Comparison of ENCODE assay signal across 32 mouse cellular contexts in the genomic region with DNA sequence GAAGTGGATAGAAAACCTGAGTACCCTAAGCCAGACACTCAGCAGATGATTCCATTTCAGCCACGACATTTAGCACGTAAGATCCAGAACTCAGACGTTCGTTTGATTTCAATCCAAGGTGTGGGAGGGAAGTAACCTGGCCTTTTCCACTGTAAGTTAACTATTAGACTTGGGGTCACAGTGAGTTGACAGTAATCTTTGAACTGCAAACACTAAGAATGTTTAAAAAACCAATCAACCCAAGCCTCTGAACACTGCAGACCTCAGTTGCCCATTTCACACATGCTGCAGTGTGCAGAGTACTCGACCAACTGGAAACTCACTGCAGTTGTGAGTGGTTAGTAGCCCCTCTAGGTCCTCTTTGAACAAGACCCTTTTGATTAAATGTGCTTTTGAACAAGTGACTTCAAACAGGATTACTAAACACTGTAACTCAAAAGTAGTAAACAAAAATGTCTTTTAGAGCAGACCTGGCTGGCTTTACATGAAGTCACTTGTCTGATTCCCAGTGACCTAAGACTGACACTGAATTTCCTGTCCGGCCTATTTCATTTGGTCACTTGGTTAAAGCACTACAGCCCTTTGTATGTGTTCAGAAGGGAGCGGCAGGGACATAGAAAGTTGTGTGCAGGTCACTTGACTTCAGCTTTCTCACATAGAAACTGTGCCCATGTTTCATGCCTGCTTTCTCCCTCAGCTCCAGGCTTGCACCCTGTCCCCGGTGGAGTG. TPM values are rescaled to one million over a fixed set of nuclear protein-coding genes. Genes with fewer than 3 reads are reported as not detected.
DNase-seq lines count a peak whose midpoint lies in the region; ATAC-seq and TF ChIP-seq lines count a peak whose summit lies in the region.
"Had no signal": no experiment of that assay in that cellular context is flagged by ENCODE, and none has a peak within 500 bp of the region (broad histone marks: within the 10 kb centered on the region; RNA-seq: fewer than 3 reads in every experiment).

No protein-coding gene starts in this region.

- no peak for TF ChIP-seq CTCF in kidney, postnatal 0 days (IDR thresholded peaks at IDR 0.05; ENCODE audit: low read depth)

- no peaks in the 10 kb centered on the region for H3K27me3 ChIP-seq in midbrain, embryonic 10.5 days (ENCODE audit: low read depth, poor library complexity, severe bottlenecking)
- no peaks in the 10 kb centered on the region for H3K27me3 ChIP-seq in midbrain, embryonic 11.5 days (ENCODE audit: control insufficient read depth, insufficient read depth, low read length)
- H3K27me3 ChIP-seq in kidney, postnatal 0 days (ENCODE audit: insufficient read depth, low read length), result no peaks in the 10 kb centered on the region
- H3K27me3 ChIP-seq in liver, embryonic 15.5 days, result no peaks in the 10 kb centered on the region
- H3K27me3 ChIP-seq: hindbrain, embryonic 13.5 days; neural tube, embryonic 12.5 days; Patski had no signal

- no peaks in the 10 kb centered on the region for H3K9me3 ChIP-seq in midbrain, embryonic 10.5 days (replicated peaks)
- H3K9me3 ChIP-seq in midbrain, embryonic 11.5 days (ENCODE audit: control insufficient read depth, low read length), result no peaks in the 10 kb centered on the region
- no peaks in the 10 kb centered on the region for H3K9me3 ChIP-seq in kidney, postnatal 0 days (replicated peaks; ENCODE audit: low read length)
- no peaks in the 10 kb centered on the region for H3K9me3 ChIP-seq in liver, embryonic 15.5 days (replicated peaks)
- H3K9me3 ChIP-seq: hindbrain, embryonic 13.5 days; neural tube, embryonic 12.5 days had no signal

- ATAC-seq in midbrain, embryonic 11.5 days (ENCODE audit: low FRiP score), result no peak
- peak; percentile 73 for ATAC-seq in kidney, postnatal 0 days (replicated peaks; ENCODE audit: low FRiP score, low read depth)
- peak; percentile 81 for ATAC-seq in liver, embryonic 15.5 days (ENCODE audit: insufficient read depth)
- ATAC-seq in erythroid progenitor cell, adult 5-6 weeks (replicated peaks; ENCODE audit: low FRiP score, poor library complexity, severe bottlenecking), result no peak
- ATAC-seq: Patski had no signal

- no peak overlapping the region for H3K4me2 ChIP-seq in midbrain, embryonic 11.5 days
- H3K4me2 ChIP-seq in kidney, postnatal 0 days (ENCODE audit: low read length), result no peak overlapping the region
- no peak overlapping the region for H3K4me2 ChIP-seq in liver, embryonic 15.5 days
- H3K4me2 ChIP-seq: hindbrain, embryonic 13.5 days; neural tube, embryonic 12.5 days had no signal

- peaks cover 93% of the 10 kb centered on the region for H3K36me3 ChIP-seq in midbrain, embryonic 10.5 days
- H3K36me3 ChIP-seq in midbrain, embryonic 11.5 days (ENCODE audit: control insufficient read depth, insufficient read depth, low read length), result peaks cover 5% of the 10 kb centered on the region
- peaks cover 20% of the 10 kb centered on the region for H3K36me3 ChIP-seq in kidney, postnatal 0 days (ENCODE audit: insufficient read depth, low read length)
- H3K36me3 ChIP-seq in liver, embryonic 15.5 days (replicated peaks), result peaks cover 53% of the 10 kb centered on the region

- H3K4me1 ChIP-seq in midbrain, embryonic 10.5 days, result no peaks in the 10 kb centered on the region
- no peaks in the 10 kb centered on the region for H3K4me1 ChIP-seq in midbrain, embryonic 11.5 days (ENCODE audit: control insufficient read depth, insufficient read depth, low read length)
- H3K4me1 ChIP-seq in kidney, postnatal 0 days (replicated peaks; ENCODE audit: insufficient read depth, low read length), result no peaks in the 10 kb centered on the region
- H3K4me1 ChIP-seq in liver, embryonic 15.5 days (replicated peaks), result 0 out of 2 replicates have a peak, but pooled peaks cover 7% of the 10 kb centered on the region
- H3K4me1 ChIP-seq: hindbrain, embryonic 13.5 days; neural tube, embryonic 12.5 days had no signal

- 90% methylated on average over 8 of the region's 8 CpGs for WGBS in midbrain, embryonic 10.5 days
- WGBS in midbrain, embryonic 11.5 days, result 92% methylated on average over 8 of the region's 8 CpGs
- 39% methylated on average over 8 of the region's 8 CpGs for WGBS in kidney, postnatal 0 days
- 69% methylated on average over 8 of the region's 8 CpGs for WGBS in liver, embryonic 15.5 days (ENCODE audit: insufficient replicate concordance)

- H3K27ac ChIP-seq in midbrain, embryonic 10.5 days (replicated peaks), result no peak overlapping the region
- H3K27ac ChIP-seq in midbrain, embryonic 11.5 days (ENCODE audit: low read depth, low read length), result no peak overlapping the region
- H3K27ac ChIP-seq in kidney, postnatal 0 days, result peak overlapping the region; percentile 65
- peak overlapping the region; percentile 62 for H3K27ac ChIP-seq in liver, embryonic 15.5 days (replicated peaks)
- H3K27ac ChIP-seq: hindbrain, embryonic 13.5 days; layer of hippocampus, adult 2 months; neural tube, embryonic 12.5 days had no signal

- H3K9ac ChIP-seq in midbrain, embryonic 11.5 days (ENCODE audit: low read length), result no peak overlapping the region
- H3K9ac ChIP-seq in kidney, postnatal 0 days (ENCODE audit: low read depth, low read length), result no peak overlapping the region
- H3K9ac ChIP-seq in liver, embryonic 15.5 days, result no peak overlapping the region
- H3K9ac ChIP-seq: hindbrain, embryonic 13.5 days; neural tube, embryonic 12.5 days had no signal

- H3K4me3 ChIP-seq in midbrain, embryonic 10.5 days, result no peak overlapping the region
- H3K4me3 ChIP-seq in midbrain, embryonic 11.5 days (ENCODE audit: low read depth, low read length), result no peak overlapping the region
- H3K4me3 ChIP-seq in kidney, postnatal 0 days (replicated peaks; ENCODE audit: low read depth, low read length), result no peak overlapping the region
- H3K4me3 ChIP-seq in liver, embryonic 15.5 days (replicated peaks), result no peak overlapping the region
- H3K4me3 ChIP-seq: hindbrain, embryonic 13.5 days; layer of hippocampus, adult 2 months; neural tube, embryonic 12.5 days had no signal

- intact Hi-C loops in gastrocnemius, postnatal 36 days (cut with DNase I), result no loop called here

- peak; percentile 7 for DNase-seq in midbrain, embryonic 10.5 days (ENCODE audit: low spot score)
- DNase-seq in midbrain, embryonic 11.5 days (ENCODE audit: low spot score, missing footprints), result no peak
- peak; percentile 18 for DNase-seq in kidney, postnatal 0 days (ENCODE audit: low spot score)
- no peak for DNase-seq in gastrocnemius, postnatal 36 days
- no peak for DNase-seq in urinary bladder, postnatal 14 days (ENCODE audit: low spot score)
- DNase-seq: cerebellum, adult 11-12 months; cerebellum, postnatal 14 days; layer of hippocampus, postnatal 36 days; lung, adult 2 months; lung, postnatal 14 days; midbrain, embryonic 14.5 days; thymus, adult 18-20 months; thymus, postnatal 4 days had no signal

RNA-seq across cellular contexts. Expression of gene Tcp11l1, which starts 48.4 kb away (rescaled TPM):
- polyA plus RNA-seq in midbrain, embryonic 10.5 days (2016; fragmentation: Nextera tagmentation; extraction: Ambion mirVana), result 58.3 and 58.7 TPM in 2 replicates
- 58.4 and 72.3 TPM in 2 replicates for polyA plus RNA-seq in midbrain, embryonic 11.5 days (2014; fragmentation: Nextera tagmentation; extraction: Ambion mirVana)
- 35.3 and 37.8 TPM in 2 replicates for polyA plus RNA-seq in kidney, postnatal 0 days (2015; fragmentation: Nextera tagmentation; extraction: Ambion mirVana)
- polyA plus RNA-seq in liver, embryonic 15.5 days (2015; fragmentation: Nextera tagmentation; extraction: Ambion mirVana), result 4.9 and 5.1 TPM in 2 replicates
- 1 to 10 TPM; 7.3 to 7.4 TPM for total RNA-seq in gastrocnemius, postnatal 36 days (2021)
- total RNA-seq in erythroid progenitor cell, adult 5-6 weeks (2015; ENCODE audit: low replicate concordance), result 3.6 TPM in 1 of 2 replicates, not detected in the other
- not detected in 2 replicates for total RNA-seq in erythroid progenitor cell, adult 5-6 weeks (2017; ENCODE audit: low replicate concordance)

RNA-seq across cellular contexts. Expression of gene Pin1rt1, which starts 52.6 kb away (rescaled TPM):
- polyA plus RNA-seq in midbrain, embryonic 10.5 days (2016; fragmentation: Nextera tagmentation; extraction: Ambion mirVana), result not detected in 2 replicates
- polyA plus RNA-seq in midbrain, embryonic 11.5 days (2014; fragmentation: Nextera tagmentation; extraction: Ambion mirVana), result not detected in 2 replicates
- polyA plus RNA-seq in kidney, postnatal 0 days (2015; fragmentation: Nextera tagmentation; extraction: Ambion mirVana), result not detected in 2 replicates
- polyA plus RNA-seq in liver, embryonic 15.5 days (2015; fragmentation: Nextera tagmentation; extraction: Ambion mirVana), result not detected in 2 replicates
- total RNA-seq in gastrocnemius, postnatal 36 days (2021), result not detected
- not detected in 2 replicates for total RNA-seq in erythroid progenitor cell, adult 5-6 weeks (2015; ENCODE audit: low replicate concordance)
- not detected in 2 replicates for total RNA-seq in erythroid progenitor cell, adult 5-6 weeks (2017; ENCODE audit: low replicate concordance)
- total RNA-seq: adrenal gland, adult 18-20 months; adrenal gland, postnatal 4 days; ES-E14; gastrocnemius, postnatal 4 days; heart, adult 8-10 months; heart, postnatal 25 days; layer of hippocampus, adult 2 months; layer of hippocampus, postnatal 36 days; left cerebral cortex, postnatal 10 days; megakaryocyte progenitor cell, adult 5-6 weeks had no signal
- polyA plus RNA-seq: embryonic facial prominence, embryonic 11.5 days; forebrain, embryonic 11.5 days; heart, embryonic 14.5 days; hindbrain, embryonic 13.5 days; limb, embryonic 11.5 days; lung, adult 2 months; midbrain, embryonic 14.5 days; neural tube, embryonic 12.5 days; spleen, adult 2 months had no signal

Comparison
In these comparisons a context has a peak if more than half of its experiments do, and no peak if none do; other contexts are left out.
1. DNase-seq: peak in midbrain, embryonic 10.5 days (single experiment) and kidney, postnatal 0 days (single experiment); none in midbrain, embryonic 11.5 days (single experiment), gastrocnemius, postnatal 36 days (0 of 2) and urinary bladder, postnatal 14 days (single experiment).
2. H3K27ac ChIP-seq: peak in kidney, postnatal 0 days (single experiment) and liver, embryonic 15.5 days (single experiment); none in midbrain, embryonic 10.5 days (single experiment) and midbrain, embryonic 11.5 days (single experiment).
3. ATAC-seq: peak in kidney, postnatal 0 days (single experiment) and liver, embryonic 15.5 days (single experiment); none in midbrain, embryonic 11.5 days (single experiment) and erythroid progenitor cell, adult 5-6 weeks (single experiment).